Mouse (Mus musculus) limb, embryonic 15.5 days (tissue): ENCODE measurements around the gene Slc35c2. TPM values are rescaled to one million over a fixed set of nuclear protein-coding genes. Genes with fewer than 3 reads are reported as not detected.

ENCODE experiments used
- ATAC-seq: fragments of 200-750 bp; cut with Nextera tagmentation; 2 replicates; pipeline ENCODE4 v1.8.0; 2017; ENCODE audit warnings: low read depth, moderate TSS enrichment; ENCODE audit not compliant: insufficient number of reproducible peaks, low FRiP score, low TSS enrichment
- H3K27ac ChIP-seq: fragments of 300-500 bp; sonication (generic); 2 replicates; pipeline ENCODE4 v1.5.1; 2015; ENCODE audit warnings: moderate library complexity, mild to moderate bottlenecking, inconsistent platforms
- H3K27me3 ChIP-seq: fragments of 300-500 bp; sonication (generic); 2 replicates; pipeline ENCODE4 v1.6.1; 2015; ENCODE audit warnings: inconsistent platforms
- H3K36me3 ChIP-seq: fragments of 300-500 bp; sonication (generic); 2 replicates; pipeline ENCODE4 v1.6.1; 2015; ENCODE audit warnings: inconsistent platforms
- H3K4me1 ChIP-seq: fragments of 300-500 bp; sonication (generic); 2 replicates; pipeline ENCODE4 v1.6.1; 2015; ENCODE audit warnings: inconsistent platforms
- H3K4me2 ChIP-seq: fragments of 300-500 bp; sonication (generic); 2 replicates; pipeline ENCODE4 v1.6.1; 2015; ENCODE audit warnings: mild to moderate bottlenecking, inconsistent platforms
- H3K4me3 ChIP-seq: fragments of 300-500 bp; sonication (generic); 2 replicates; pipeline ENCODE4 v1.5.1; 2015; ENCODE audit warnings: mild to moderate bottlenecking, inconsistent platforms
- H3K9ac ChIP-seq: fragments of 300-500 bp; sonication (generic); 2 replicates; pipeline ENCODE4 v1.6.1; 2015; ENCODE audit warnings: inconsistent platforms
- H3K9me3 ChIP-seq: fragments of 300-500 bp; sonication (generic); 2 replicates; pipeline ENCODE4 v1.6.1; 2016; ENCODE audit warnings: inconsistent platforms
- WGBS: fragments of 180-500 bp; shearing (Covaris S2); methylation state at CpG from one replicate; pipeline ENCODE4 v1.1.7; 2015; 5-methylcytosine and 5-hydroxymethylcytosine counted together
- polyA plus RNA-seq: library from polyadenylated mRNA; unstranded; fragments of >200 nt; fragmentation: Nextera tagmentation; extraction: Ambion mirVana; gene quantifications from 2 replicates; pipeline ENCODE4 v1.2.1, GENCODE M21; 2015

The Slc35c2 gene
- polyA plus RNA-seq, 1 experiment from 2014 or later, result 53.3 TPM

DNA sequence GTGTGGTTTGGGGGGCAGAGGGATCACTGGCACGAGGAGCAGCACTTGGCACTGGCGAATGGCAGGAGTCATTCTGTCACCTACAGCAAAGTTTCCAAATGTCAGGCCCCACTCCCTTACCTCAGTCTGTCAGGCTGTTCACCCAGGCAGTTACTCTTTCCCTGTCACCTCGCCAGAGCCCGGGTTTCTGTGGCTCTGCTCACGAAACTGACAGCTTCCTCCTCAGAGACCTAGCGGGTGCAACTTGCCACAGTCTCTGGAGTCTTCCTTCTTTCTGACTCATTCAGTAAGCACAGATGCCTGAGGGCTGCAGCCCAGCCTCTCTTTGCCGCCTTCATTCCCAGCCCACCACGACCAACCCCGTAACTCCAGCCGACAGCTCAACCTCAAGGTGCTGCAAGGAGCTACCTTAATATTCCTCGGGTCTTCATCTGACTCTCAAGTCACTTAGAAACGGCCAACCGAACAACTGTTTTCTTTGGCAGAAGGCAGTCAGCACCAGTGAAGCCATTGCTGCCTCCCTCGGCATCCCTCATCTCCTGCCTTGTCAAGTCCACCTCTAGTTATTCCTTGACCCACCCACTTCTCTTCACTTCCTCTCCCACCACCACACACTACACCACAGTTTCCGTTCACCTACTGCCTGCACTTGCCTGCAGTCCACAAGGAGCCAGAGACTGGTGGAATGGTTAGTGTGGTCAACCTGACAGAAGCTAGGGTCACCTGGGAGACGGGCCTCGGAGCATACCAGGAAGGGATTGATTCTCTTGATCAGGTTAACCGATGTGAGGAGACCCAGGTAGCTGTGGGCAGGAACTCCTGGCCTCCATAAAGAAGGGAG lies 1.1 kb downstream of the Slc35c2 start:
- Histone ChIP-seq H3K36me3 (peaks cover 43% of the 10 kb centered on the region), H3K4me1 (peaks cover 32% of the 10 kb centered on the region), H3K27me3 (no peaks in the 10 kb centered on the region), H3K4me2 (peak overlapping the region; percentile 80), H3K9ac (peak overlapping the region; percentile 51), H3K9me3 (no peaks in the 10 kb centered on the region), H3K27ac (peak overlapping the region; percentile 89), H3K4me3 (peak overlapping the region; percentile 72)
- WGBS, result 55% methylated on average over 18 of the region's 18 CpGs
- ATAC-seq, result no peak

DNA sequence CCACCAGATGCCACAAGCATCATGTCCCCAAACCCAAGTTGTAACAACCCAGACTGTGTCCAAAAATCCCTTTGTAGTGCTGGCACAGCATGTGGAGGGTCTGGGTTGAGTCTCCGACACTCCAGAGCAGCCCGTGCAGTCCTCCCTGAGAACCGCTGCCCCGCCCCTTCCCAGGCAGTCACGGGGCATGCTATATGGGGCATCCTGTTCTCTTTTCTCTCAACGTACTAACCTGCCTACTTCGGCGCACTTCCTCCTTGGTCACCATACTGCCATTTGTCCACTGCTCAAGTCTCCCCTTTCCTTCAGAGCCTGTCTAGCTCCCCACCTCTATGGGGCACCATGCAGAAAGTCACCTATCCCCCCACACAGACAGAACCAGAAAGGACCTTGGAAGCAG lies 2.0 kb downstream of the Slc35c2 start:
- no peak overlapping the region for H3K9ac ChIP-seq

DNA sequence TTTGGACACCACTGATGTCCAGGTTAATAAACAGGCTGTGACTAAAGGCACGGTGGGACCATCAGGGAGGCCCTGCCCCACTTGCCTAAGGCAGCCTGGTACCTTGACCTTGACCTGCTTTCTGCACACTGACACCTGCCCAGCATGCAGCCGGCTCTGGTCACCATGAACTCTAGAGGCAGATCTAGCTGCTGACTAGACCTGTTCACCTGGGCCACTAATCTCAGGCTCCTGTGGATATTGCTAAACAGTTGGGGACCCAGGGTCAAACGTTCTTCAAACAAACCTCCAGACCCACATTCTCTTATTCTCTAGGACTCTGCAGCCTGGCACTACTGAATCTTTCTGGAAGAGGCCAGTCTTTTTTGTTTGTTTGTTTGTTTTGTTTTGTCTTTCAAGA lies 2.6 kb downstream of the Slc35c2 start:
- no peak overlapping the region for H3K9ac ChIP-seq
- no peaks in the 10 kb centered on the region for H3K9me3 ChIP-seq
- no peak for ATAC-seq
- peaks cover 32% of the 10 kb centered on the region for H3K4me1 ChIP-seq
- H3K36me3 ChIP-seq, result peaks cover 41% of the 10 kb centered on the region
- H3K27me3 ChIP-seq, result no peaks in the 10 kb centered on the region
- no peak overlapping the region for H3K4me3 ChIP-seq
- WGBS, result 90% methylated on average over 3 of the region's 3 CpGs
- no peak overlapping the region for H3K4me2 ChIP-seq
- no peak overlapping the region for H3K27ac ChIP-seq

More for the DNA sequence above, 2.0 kb downstream of the Slc35c2 start:
- Histone ChIP-seq H3K4me2 (no peak overlapping the region), H3K27me3 (no peaks in the 10 kb centered on the region), H3K36me3 (peaks cover 41% of the 10 kb centered on the region), H3K27ac (no peak overlapping the region), H3K9me3 (no peaks in the 10 kb centered on the region), H3K4me1 (peaks cover 32% of the 10 kb centered on the region), H3K4me3 (no peak overlapping the region)
- WGBS, result 83% methylated on average over 8 of the region's 8 CpGs
- ATAC-seq, result no peak

DNA sequence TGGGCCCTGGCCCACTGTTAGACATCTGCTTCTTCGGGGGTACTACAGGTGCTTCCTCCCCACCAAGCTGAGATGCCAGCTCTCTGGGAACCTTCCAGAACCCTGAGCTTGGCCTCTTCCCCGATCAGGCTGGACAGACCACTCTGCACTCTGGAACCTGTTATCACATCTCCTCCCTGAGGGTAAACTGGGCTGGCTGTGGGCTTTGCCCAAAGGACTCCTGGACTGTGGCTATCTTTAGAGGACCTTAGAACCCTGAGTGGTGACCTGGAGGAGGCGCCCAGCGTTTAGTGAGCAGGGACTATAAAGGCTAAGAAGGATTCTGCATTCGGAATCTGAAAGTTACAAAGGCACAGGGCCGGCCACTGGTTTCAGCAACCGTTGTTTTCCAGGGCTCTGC lies 3.3 kb downstream of the Slc35c2 start:
- 87% methylated on average over 7 of the region's 7 CpGs for WGBS
- Histone ChIP-seq H3K27ac (no peak overlapping the region), H3K27me3 (no peaks in the 10 kb centered on the region), H3K9me3 (no peaks in the 10 kb centered on the region), H3K4me1 (peaks cover 32% of the 10 kb centered on the region), H3K9ac (no peak overlapping the region), H3K4me3 (no peak overlapping the region), H3K36me3 (peaks cover 37% of the 10 kb centered on the region), H3K4me2 (no peak overlapping the region)
- ATAC-seq, result no peak

DNA sequence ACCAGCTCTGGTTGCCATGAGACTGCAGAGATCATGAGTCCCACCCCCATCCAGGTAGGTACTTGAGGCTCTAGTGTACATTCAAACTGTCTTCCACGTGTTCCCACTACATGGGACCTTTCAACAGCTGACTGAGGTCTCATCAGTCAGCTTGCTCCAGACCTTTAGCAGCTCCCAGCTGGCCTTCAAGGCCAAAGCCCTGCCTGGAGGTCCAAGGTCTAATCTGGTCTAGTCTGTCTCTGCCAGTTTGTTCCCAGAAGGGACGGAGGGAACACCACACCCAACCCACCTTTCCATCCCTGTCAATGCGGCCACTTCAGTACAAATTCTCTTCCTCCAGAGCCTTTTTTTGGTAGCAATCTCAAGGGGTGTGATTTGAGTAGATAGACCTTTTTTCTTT lies 4.0 kb downstream of the Slc35c2 start:
- ATAC-seq, result no peak
- peaks cover 34% of the 10 kb centered on the region for H3K36me3 ChIP-seq

DNA sequence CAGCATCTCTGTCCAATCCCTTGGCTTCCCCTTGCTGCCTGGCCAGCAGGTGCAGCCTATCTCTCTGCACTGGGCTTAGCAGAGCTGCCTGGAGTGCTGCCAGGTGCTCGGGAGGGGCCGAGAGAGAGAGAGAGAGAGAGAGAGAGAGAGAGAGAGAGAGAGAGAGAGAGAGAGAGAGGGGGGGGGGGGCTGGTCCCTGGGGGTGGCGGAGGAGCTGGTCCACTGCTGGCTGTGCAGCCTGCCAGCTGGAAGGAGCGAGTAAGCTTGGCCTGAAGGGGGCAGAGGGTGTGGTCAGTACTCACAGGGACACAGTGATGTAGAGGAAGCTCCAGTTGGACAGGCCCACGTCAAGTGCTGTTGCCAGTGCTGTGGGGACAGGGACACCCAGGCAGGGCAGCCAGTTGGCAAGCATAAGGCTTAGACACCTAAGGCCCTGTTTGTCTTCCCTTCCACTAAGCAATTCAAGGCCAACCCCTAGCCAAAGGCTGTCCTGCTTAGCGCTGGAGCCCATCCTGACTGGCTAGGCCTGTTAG lies 5.8 kb downstream of the Slc35c2 start:
- Histone ChIP-seq H3K27ac (no peak overlapping the region), H3K36me3 (peaks cover 52% of the 10 kb centered on the region), H3K9ac (no peak overlapping the region), H3K4me2 (no peak overlapping the region), H3K27me3 (no peaks in the 10 kb centered on the region), H3K4me1 (peaks cover 19% of the 10 kb centered on the region), H3K4me3 (no peak overlapping the region), H3K9me3 (no peaks in the 10 kb centered on the region)
- no peak for ATAC-seq
- 50% methylated on average over 5 of the region's 6 CpGs for WGBS

More for the DNA sequence above, 4.0 kb downstream of the Slc35c2 start:
- no peak overlapping the region for H3K27ac ChIP-seq
- H3K4me2 ChIP-seq, result no peak overlapping the region
- peaks cover 29% of the 10 kb centered on the region for H3K4me1 ChIP-seq
- H3K4me3 ChIP-seq, result no peak overlapping the region
- 84% methylated on average over 3 of the region's 3 CpGs for WGBS
- no peaks in the 10 kb centered on the region for H3K9me3 ChIP-seq
- H3K27me3 ChIP-seq, result no peaks in the 10 kb centered on the region
- H3K9ac ChIP-seq, result no peak overlapping the region

DNA sequence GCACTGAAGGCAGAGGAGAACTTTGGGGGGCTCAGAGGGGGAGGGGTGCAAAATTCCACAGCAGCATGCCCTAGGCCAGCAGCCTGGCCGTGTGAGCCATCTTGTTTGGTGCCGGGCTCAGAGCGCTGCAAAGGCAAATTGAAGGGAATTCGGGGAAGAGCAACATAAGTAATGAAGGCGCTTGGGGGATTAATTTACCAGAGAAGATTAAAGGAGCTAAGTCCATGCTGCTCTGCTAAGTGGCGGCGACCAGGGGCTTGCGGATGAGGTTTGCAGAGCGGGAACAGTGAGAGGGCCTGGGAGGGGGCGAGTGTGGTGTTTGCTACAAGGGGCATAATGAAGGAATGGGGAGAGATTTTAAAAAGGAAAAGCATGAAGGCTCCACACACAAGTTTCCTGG lies 8.3 kb downstream of the Slc35c2 start:
- Histone ChIP-seq H3K36me3 (peaks cover 56% of the 10 kb centered on the region), H3K27ac (no peak overlapping the region), H3K4me2 (no peak overlapping the region), H3K9ac (no peak overlapping the region), H3K9me3 (no peaks in the 10 kb centered on the region), H3K4me3 (no peak overlapping the region), H3K4me1 (peaks cover 19% of the 10 kb centered on the region), H3K27me3 (no peaks in the 10 kb centered on the region)
- WGBS, result 57% methylated on average over 10 of the region's 10 CpGs
- ATAC-seq, result no peak

DNA sequence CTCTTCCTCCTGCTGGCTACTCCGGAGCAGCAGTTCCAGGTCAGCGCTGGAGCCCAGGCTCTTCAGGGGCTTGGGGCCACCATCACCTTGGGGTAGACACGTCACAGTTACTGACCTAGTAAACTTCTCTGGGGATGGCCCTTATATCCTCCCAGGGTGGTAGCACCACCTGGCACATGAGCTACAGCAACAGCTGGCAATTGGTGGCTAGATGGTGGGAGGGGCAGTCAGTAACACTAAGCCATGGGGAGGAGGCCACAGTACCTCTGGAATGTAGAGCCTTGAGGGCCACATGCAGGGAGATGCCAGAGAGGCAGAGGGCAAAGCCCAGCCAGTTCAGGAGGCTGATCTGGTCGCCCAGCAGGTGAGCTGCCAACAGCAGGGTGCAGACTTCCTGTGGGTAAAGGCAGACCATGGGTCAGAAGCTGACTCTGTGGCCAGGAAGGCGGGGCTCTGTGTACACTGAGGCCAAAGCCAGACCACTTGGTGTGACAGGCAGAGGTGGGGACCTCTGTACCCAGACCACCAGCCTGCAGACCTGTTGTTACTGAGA lies 10.4 kb downstream of the Slc35c2 start:
- no peak for ATAC-seq
- Histone ChIP-seq H3K4me2 (no peak overlapping the region), H3K27me3 (peaks cover 5% of the 10 kb centered on the region; the same call in 1 of the 2 replicates), H3K9ac (no peak overlapping the region), H3K36me3 (peaks cover 42% of the 10 kb centered on the region), H3K4me3 (no peak overlapping the region), H3K9me3 (no peaks in the 10 kb centered on the region), H3K27ac (no peak overlapping the region), H3K4me1 (peaks cover 19% of the 10 kb centered on the region)
- 77% methylated on average over 5 of the region's 5 CpGs for WGBS

DNA sequence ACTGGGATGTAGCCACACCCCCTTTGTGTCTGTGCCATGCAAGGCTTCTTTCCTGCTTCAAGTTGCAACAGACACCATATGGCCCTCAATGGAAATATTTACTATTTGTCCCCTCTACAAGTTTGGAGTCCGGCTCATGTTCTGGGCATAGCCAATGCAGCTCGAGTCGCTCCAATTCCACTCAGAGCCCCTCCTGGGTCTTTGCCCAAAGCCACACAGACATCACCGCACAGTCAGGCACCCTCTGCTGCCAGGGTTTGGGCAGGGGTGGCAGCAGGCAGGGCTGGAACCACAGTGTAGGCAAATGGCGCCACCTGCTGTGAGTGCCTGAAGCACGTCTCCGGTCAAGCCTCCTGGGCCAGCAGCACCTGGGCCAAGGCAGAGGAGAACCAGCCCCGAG lies 11.8 kb downstream of the Slc35c2 start:
- Histone ChIP-seq H3K9ac (no peak overlapping the region), H3K4me1 (peaks cover 14% of the 10 kb centered on the region), H3K27ac (peak overlapping the region; percentile 38; the same call in 1 of the 2 replicates), H3K4me3 (no peak overlapping the region), H3K27me3 (peaks cover 12% of the 10 kb centered on the region), H3K4me2 (no peak overlapping the region), H3K36me3 (peaks cover 32% of the 10 kb centered on the region), H3K9me3 (no peaks in the 10 kb centered on the region)
- 15% methylated on average over 8 of the region's 8 CpGs for WGBS
- ATAC-seq, result 0 out of 2 replicates have a peak, but pooled peaks have one; percentile 25

DNA sequence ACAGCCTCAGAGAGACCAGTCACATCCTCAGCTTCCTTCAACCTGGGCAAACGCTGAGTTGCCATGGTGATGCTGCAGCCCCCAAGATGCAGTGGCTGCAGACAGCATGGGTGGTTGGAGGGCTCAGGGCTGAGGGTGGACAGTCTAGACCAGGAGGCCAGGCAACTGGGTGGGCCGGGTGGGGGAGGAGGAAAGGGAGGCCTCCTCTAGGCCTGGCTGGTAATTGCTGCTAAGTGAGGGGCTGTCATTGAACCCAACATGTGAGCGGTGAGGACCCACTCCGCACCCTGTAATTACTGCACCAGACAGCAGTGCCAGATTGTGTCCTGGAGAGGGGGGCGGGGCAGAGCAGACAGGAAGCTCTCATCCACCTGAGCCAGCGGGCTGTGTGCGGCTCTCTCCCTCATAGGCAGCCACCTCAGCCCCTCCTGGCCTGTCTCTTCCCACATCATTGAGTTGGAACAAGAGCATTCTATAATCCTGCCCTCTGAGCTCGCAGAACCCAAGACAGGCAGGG lies 12.5 kb downstream of the Slc35c2 start:
- H3K27ac ChIP-seq, result no peak overlapping the region
- peak; percentile 7; the same call in 1 of the 2 replicates for ATAC-seq
- 23% methylated on average over 8 of the region's 8 CpGs for WGBS
- no peak overlapping the region for H3K4me3 ChIP-seq
- H3K4me2 ChIP-seq, result no peak overlapping the region
- no peaks in the 10 kb centered on the region for H3K9me3 ChIP-seq
- peaks cover 12% of the 10 kb centered on the region for H3K27me3 ChIP-seq
- H3K36me3 ChIP-seq, result peaks cover 25% of the 10 kb centered on the region
- no peak overlapping the region for H3K9ac ChIP-seq
- peaks cover 14% of the 10 kb centered on the region for H3K4me1 ChIP-seq

DNA sequence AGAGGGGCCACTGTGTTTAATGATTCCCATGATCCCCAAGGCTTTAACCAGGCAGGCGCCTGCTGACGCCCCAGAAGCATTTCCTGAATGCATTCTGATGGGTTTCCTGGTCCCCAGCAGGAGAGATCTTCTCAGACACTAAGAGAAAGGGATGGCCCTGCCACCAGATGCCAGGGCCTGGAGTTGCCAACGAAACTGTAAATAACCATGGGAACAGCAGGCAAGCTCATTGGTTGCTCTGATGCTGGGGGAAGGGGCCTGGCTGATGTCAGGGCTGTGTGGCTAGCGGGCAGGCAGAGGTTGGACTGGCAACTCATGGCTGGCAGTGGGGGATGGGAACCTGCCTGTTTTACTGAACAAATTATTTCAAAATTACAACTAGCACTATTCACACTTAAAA lies 14.1 kb downstream of the Slc35c2 start:
- H3K9me3 ChIP-seq, result no peaks in the 10 kb centered on the region
- 40% methylated on average over 4 of the region's 4 CpGs for WGBS

DNA sequence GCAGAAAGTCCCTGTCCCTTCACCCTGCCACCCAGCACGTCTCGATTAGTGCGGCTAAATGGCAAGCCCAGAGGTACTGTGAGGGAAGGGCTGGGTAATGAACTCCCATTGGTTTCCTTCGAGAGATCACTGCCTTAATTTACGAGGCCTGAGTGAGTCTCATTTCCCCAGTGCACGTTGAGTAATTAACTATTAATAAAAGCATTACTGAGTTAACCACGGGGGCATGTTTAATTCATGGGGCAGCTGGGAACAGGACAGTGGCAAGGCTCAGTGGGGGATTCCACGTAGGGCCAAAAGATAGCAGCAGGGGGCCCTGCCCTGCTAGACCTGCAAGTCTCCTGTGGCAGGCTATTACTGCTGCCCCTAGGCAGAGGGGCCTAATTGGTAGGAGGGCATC lies 16.3 kb downstream of the Slc35c2 start:
- Histone ChIP-seq H3K27me3 (peaks cover 28% of the 10 kb centered on the region), H3K36me3 (peaks cover under 1% of the 10 kb centered on the region; the same call in 1 of the 2 replicates), H3K27ac (no peak overlapping the region), H3K4me2 (no peak overlapping the region), H3K9me3 (no peaks in the 10 kb centered on the region), H3K4me1 (peaks cover 14% of the 10 kb centered on the region), H3K4me3 (no peak overlapping the region), H3K9ac (no peak overlapping the region)
- no peak for ATAC-seq
- WGBS, result 4% methylated on average over 8 of the region's 8 CpGs

More for the DNA sequence above, 14.1 kb downstream of the Slc35c2 start:
- ATAC-seq, result no peak
- peaks cover 14% of the 10 kb centered on the region for H3K4me1 ChIP-seq
- no peak overlapping the region for H3K4me2 ChIP-seq
- H3K27me3 ChIP-seq, result peaks cover 17% of the 10 kb centered on the region
- no peak overlapping the region for H3K4me3 ChIP-seq
- peaks cover 21% of the 10 kb centered on the region for H3K36me3 ChIP-seq
- H3K27ac ChIP-seq, result no peak overlapping the region
- H3K9ac ChIP-seq, result no peak overlapping the region
